Mouse (Mus musculus) erythroblast, embryonic 14.5 days (primary cell): ENCODE data around the gene Ankrd60.

Source experiments
- GATA1 ChIP-seq: IDR thresholded peaks from 2 replicates; pipeline ENCODE4 v1.6.1; 2012; ENCODE audit warnings: low read length, inconsistent platforms, mixed read lengths
- TAL1 ChIP-seq: IDR thresholded peaks from 3 replicates; pipeline ENCODE4 v1.6.1; 2012; ENCODE audit warnings: low read length, inconsistent platforms, mixed read lengths

- TF ChIP-seq GATA1 (no peak), TAL1 (no peak)
These were observed 36.4 kb downstream of the Ankrd60 start for GRCm38 (mm10) chr2:173541748-173542147.
